In the genomic region with DNA sequence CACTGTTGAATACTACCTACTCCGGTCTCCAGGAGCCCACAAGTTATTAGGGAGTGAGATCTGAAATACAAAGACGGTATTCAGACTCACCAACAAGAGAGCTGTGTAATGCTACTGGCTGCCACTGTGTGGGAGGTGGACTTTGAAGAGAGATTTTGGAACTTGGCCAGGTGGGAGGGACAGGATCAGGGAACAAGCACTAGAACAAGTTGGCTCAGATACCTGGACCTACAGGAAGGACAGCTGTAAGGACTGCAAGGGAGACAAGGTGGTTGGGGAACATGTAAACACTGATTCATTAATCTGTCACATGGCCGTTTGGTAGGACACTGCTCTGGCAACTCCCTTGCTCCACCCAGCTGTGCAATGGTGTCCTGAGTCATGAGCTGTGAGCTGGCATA, we compare ENCODE assay signal across 9 mouse cellular contexts. TPM values are rescaled to one million over a fixed set of nuclear protein-coding genes. Genes with fewer than 3 reads are reported as not detected.
DNase-seq lines count a peak whose midpoint lies in the region; TF ChIP-seq lines count a peak whose summit lies in the region.
"Had no signal": no experiment of that assay in that cellular context is flagged by ENCODE, and none has a peak within 500 bp of the region (broad histone marks: within the 10 kb centered on the region; RNA-seq: fewer than 3 reads in every experiment).

No protein-coding gene starts in this region.

- H3K79me2 ChIP-seq in myocyte (ENCODE audit: control insufficient read depth, insufficient read depth), result no peaks in the 10 kb centered on the region

- no peak overlapping the region for H3K27ac ChIP-seq in layer of hippocampus, adult 2 months
- H3K27ac ChIP-seq: heart, embryonic 15.5 days had no signal

- TF ChIP-seq CTCF in layer of hippocampus, adult 2 months (conservative IDR thresholded peaks at IDR 0.05), result peak; percentile 22; the same call in 1 of the 2 replicates

- intact Hi-C loops in left cerebral cortex, postnatal 36 days (cut with DNase I), result no loop called here

- H3K36me3 ChIP-seq in myocyte (ENCODE audit: control insufficient read depth, insufficient read depth), result no peaks in the 10 kb centered on the region
- H3K36me3 ChIP-seq: heart, embryonic 15.5 days had no signal

- no peak for DNase-seq in layer of hippocampus, adult 2 months (ENCODE audit: low spot score in 2 of 2)
- no peak for DNase-seq in layer of hippocampus, adult 9-10 months (ENCODE audit: low spot score)
- DNase-seq in adrenal gland, adult 8-10 months, result peak; percentile 68
- peak; percentile 80 for DNase-seq in kidney, adult 9 months
- no peak for DNase-seq in left cerebral cortex, postnatal 36 days (ENCODE audit: low spot score in 2 of 2)
- no peak for DNase-seq in left cerebral cortex, adult 18-20 months (ENCODE audit: low spot score in 2 of 2)
- no peak for DNase-seq in gastrocnemius, postnatal 10 days

- H3K4me3 ChIP-seq in layer of hippocampus, adult 2 months, result no peak overlapping the region
- no peak overlapping the region for H3K4me3 ChIP-seq in myocyte
- H3K4me3 ChIP-seq: heart, embryonic 15.5 days had no signal

- H3K4me2 ChIP-seq in myocyte (ENCODE audit: low read depth), result peak overlapping the region; percentile 23
- H3K4me2 ChIP-seq: heart, embryonic 15.5 days had no signal

- no peaks in the 10 kb centered on the region for H3K27me3 ChIP-seq in myocyte (ENCODE audit: control insufficient read depth, insufficient read depth, insufficient read length)
- H3K27me3 ChIP-seq: heart, embryonic 15.5 days had no signal

- H3ac ChIP-seq in myocyte (ENCODE audit: control insufficient read depth, insufficient read length), result no peak overlapping the region

- no peak for TF ChIP-seq POLR2A in myocyte (IDR thresholded peaks at IDR 0.05; ENCODE audit: insufficient read length, low read depth)

TF ChIP-seq in myocyte, 11 proteins besides CTCF, POLR2A, EP300 and RAD21:
- TF ChIP-seq MYOD1 (IDR thresholded peaks at IDR 0.05; ENCODE audit: control insufficient read depth in 1 of 3, insufficient read length in 2 of 3, low read depth in 2 of 3) (peak in 2 of 3 experiments; percentile 25 to 60), E2F4 (IDR thresholded peaks at IDR 0.05; ENCODE audit: insufficient read depth) (no peak), TCF3 (IDR thresholded peaks at IDR 0.05; ENCODE audit: insufficient read length, low read depth) (no peak), TCF12 (IDR thresholded peaks at IDR 0.05; ENCODE audit: insufficient read depth, poor library complexity, severe bottlenecking) (no peak), USF1 (IDR thresholded peaks at IDR 0.05; ENCODE audit: low read depth) (peak; percentile 78), MAX (IDR thresholded peaks at IDR 0.05; ENCODE audit: low read depth) (no peak), REST (IDR thresholded peaks at IDR 0.05; ENCODE audit: insufficient read depth, insufficient read length) (no peak), MYOG (IDR thresholded peaks at IDR 0.05; ENCODE audit: control insufficient read depth in 1 of 3, insufficient read depth in 1 of 3, insufficient read length in 2 of 3, low read depth in 2 of 3) (no peak)

RNA-seq across cellular contexts. Expression of a gene that starts 19.4 kb away (rescaled TPM):
- total RNA-seq in layer of hippocampus, adult 2 months (2021), result 1 to 10 TPM; 6.6 to 7.4 TPM
- total RNA-seq in adrenal gland, adult 8-10 months (2022), result 10 to 100 TPM; 23.1 to 42.2 (median 35.8) TPM
- polyA plus RNA-seq in myocyte (2012; fragmentation: generic; extraction: Trizol), result 1.2 TPM
- total RNA-seq in left cerebral cortex, postnatal 36 days (2021), result 1 to 10 TPM; 7.9 to 8.8 TPM
- 1 to 10 TPM; 6.9 to 7.8 TPM for total RNA-seq in left cerebral cortex, adult 18-20 months (2021)
- 1 to 10 TPM; 2.6 to 2.9 TPM for total RNA-seq in gastrocnemius, postnatal 10 days (2021)

RNA-seq across cellular contexts. Expression of a gene that starts 19.5 kb away (rescaled TPM):
- 1 to 10 TPM; 8.0 to 8.7 TPM for total RNA-seq in layer of hippocampus, adult 2 months (2021)
- total RNA-seq in adrenal gland, adult 8-10 months (2022), result 10 to 100 TPM; 39.3 to 54.2 (median 49.7) TPM
- 16.9 TPM for polyA plus RNA-seq in myocyte (2012; fragmentation: generic; extraction: Trizol)
- 1 to 10 TPM; 6.4 to 7.3 TPM for total RNA-seq in left cerebral cortex, postnatal 36 days (2021)
- 1 to 10 TPM; 5.5 to 7.1 TPM for total RNA-seq in left cerebral cortex, adult 18-20 months (2021)
- total RNA-seq in gastrocnemius, postnatal 10 days (2021), result 10 to 100 TPM; 26.8 to 30.4 TPM

Comparison
In these comparisons a context has a peak if more than half of its experiments do, and no peak if none do; other contexts are left out.
1. DNase-seq: peak in adrenal gland, adult 8-10 months (single experiment) and kidney, adult 9 months (single experiment); none in layer of hippocampus, adult 2 months (0 of 2), layer of hippocampus, adult 9-10 months (single experiment), left cerebral cortex, postnatal 36 days (0 of 2), left cerebral cortex, adult 18-20 months (0 of 2) and gastrocnemius, postnatal 10 days (single experiment).